ENCODE assay signal across 13 mouse cellular contexts in the genomic region with DNA sequence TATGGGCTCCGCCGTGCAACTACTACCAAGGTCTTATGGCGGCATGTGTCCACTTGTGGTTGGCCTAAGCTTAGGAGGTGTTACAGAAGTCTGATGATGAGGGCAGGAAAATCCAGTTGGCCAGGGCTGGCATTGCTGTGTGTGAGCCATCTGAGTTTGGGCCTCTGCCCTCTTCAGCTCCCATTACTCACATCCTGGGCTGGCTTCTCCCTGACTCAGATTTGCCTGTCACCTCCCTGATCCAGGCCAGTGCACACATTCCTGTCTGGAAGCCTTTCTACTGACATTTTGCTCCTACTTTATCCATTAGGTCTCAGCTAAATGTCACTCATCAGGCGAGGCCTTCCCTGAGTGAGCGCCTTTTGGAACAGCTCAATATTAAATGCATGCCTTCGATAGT. TPM values are rescaled to one million over a fixed set of nuclear protein-coding genes. Genes with fewer than 3 reads are reported as not detected.
DNase-seq lines count a peak whose midpoint lies in the region; ATAC-seq and TF ChIP-seq lines count a peak whose summit lies in the region.
"Had no signal": no experiment of that assay in that cellular context is flagged by ENCODE, and none has a peak within 500 bp of the region (broad histone marks: within the 10 kb centered on the region; RNA-seq: fewer than 3 reads in every experiment).

No protein-coding gene starts in this region.

- CTCF ChIA-PET in Patski (lab: Charles Lee) = no interaction called here

- H3K36me3 ChIP-seq in hindbrain, embryonic 16.5 days (ENCODE audit: control insufficient read depth, insufficient read depth, low read length) = no peaks in the 10 kb centered on the region
- H3K36me3 ChIP-seq in hindbrain, embryonic 10.5 days = no peaks in the 10 kb centered on the region
- H3K36me3 ChIP-seq in heart, embryonic 16.5 days (ENCODE audit: control insufficient read depth, insufficient read depth) = 0 out of 2 replicates have a peak, but pooled peaks cover 3% of the 10 kb centered on the region

- H3K9me3 ChIP-seq in hindbrain, embryonic 16.5 days (ENCODE audit: control insufficient read depth, low read length) = no peaks in the 10 kb centered on the region
- H3K9me3 ChIP-seq in hindbrain, embryonic 10.5 days = no peaks in the 10 kb centered on the region
- no peaks in the 10 kb centered on the region for H3K9me3 ChIP-seq in heart, embryonic 16.5 days (replicated peaks; ENCODE audit: control insufficient read depth, low read length)

- no peak for DNase-seq in hindbrain, embryonic 10.5 days (ENCODE audit: low spot score)
- peak; percentile 74 for DNase-seq in Patski (ENCODE audit: low read depth, low spot score)
- DNase-seq in gastrocnemius, adult 8-10 months (ENCODE audit: low spot score in 2 of 2) = peak; percentile 47 to 64
- DNase-seq in c-Kit-positive CD71-positive TER-119-positive erythroid progenitor cells, embryonic 14.5 days (ENCODE audit: low spot score) = no peak
- DNase-seq in spleen, postnatal 14 days (ENCODE audit: low spot score in 2 of 2) = no peak
- DNase-seq in right cerebral cortex, adult 2 months (ENCODE audit: low spot score in 2 of 2) = no peak
- DNase-seq: B cell, adult 2 months; kidney, adult 8-10 months; liver, postnatal 0 days; thymus, postnatal 36 days had no signal

- no peak overlapping the region for H3K27ac ChIP-seq in hindbrain, embryonic 16.5 days (ENCODE audit: low read depth, low read length)
- H3K27ac ChIP-seq in hindbrain, embryonic 10.5 days = no peak overlapping the region
- peak overlapping the region; percentile 96 for H3K27ac ChIP-seq in heart, embryonic 16.5 days (ENCODE audit: low read length)

- H3K4me2 ChIP-seq in hindbrain, embryonic 16.5 days (ENCODE audit: low read length) = no peak overlapping the region
- no peak overlapping the region for H3K4me2 ChIP-seq in heart, embryonic 16.5 days (ENCODE audit: low read depth, low read length)

- no peak overlapping the region for H3K9ac ChIP-seq in hindbrain, embryonic 16.5 days (ENCODE audit: low read depth, low read length)
- H3K9ac ChIP-seq in heart, embryonic 16.5 days (ENCODE audit: low read length) = no peak overlapping the region
- H3K9ac ChIP-seq: liver, postnatal 0 days had no signal

- H3K27me3 ChIP-seq in hindbrain, embryonic 16.5 days (replicated peaks; ENCODE audit: control insufficient read depth, insufficient read depth, low read length) = no peaks in the 10 kb centered on the region
- no peaks in the 10 kb centered on the region for H3K27me3 ChIP-seq in hindbrain, embryonic 10.5 days (ENCODE audit: insufficient read depth, poor library complexity, severe bottlenecking)
- no peaks in the 10 kb centered on the region for H3K27me3 ChIP-seq in Patski
- H3K27me3 ChIP-seq in heart, embryonic 16.5 days (ENCODE audit: control insufficient read depth, insufficient read depth, low read length) = no peaks in the 10 kb centered on the region

- 91% methylated on average over 6 of the region's 6 CpGs for WGBS in hindbrain, embryonic 16.5 days
- 93% methylated on average over 6 of the region's 6 CpGs for WGBS in hindbrain, embryonic 10.5 days
- 49% methylated on average over 6 of the region's 6 CpGs for WGBS in heart, embryonic 16.5 days

- H3K4me1 ChIP-seq in hindbrain, embryonic 16.5 days (ENCODE audit: control insufficient read depth, insufficient read depth, low read depth, low read length) = peaks cover 20% of the 10 kb centered on the region
- peaks cover 53% of the 10 kb centered on the region for H3K4me1 ChIP-seq in hindbrain, embryonic 10.5 days (replicated peaks)
- H3K4me1 ChIP-seq in heart, embryonic 16.5 days (ENCODE audit: control insufficient read depth, insufficient read depth, low read length) = peaks cover 72% of the 10 kb centered on the region

- POLR2A ChIA-PET in Patski (lab: Charles Lee) = no interaction called here

- no peak overlapping the region for H3K4me3 ChIP-seq in hindbrain, embryonic 16.5 days (ENCODE audit: low read length)
- H3K4me3 ChIP-seq in hindbrain, embryonic 10.5 days = no peak overlapping the region
- no peak overlapping the region for H3K4me3 ChIP-seq in heart, embryonic 16.5 days (ENCODE audit: low read length)

- TF ChIP-seq CTCF in Patski (IDR thresholded peaks at IDR 0.05) = no peak

- in situ Hi-C loops in Patski (cut with MboI; ENCODE audit: low pct_unique_long_range_greater_than_20kb) = loop anchor here (5.0 kb wide), 1 partner anchor 56 kb away; a partner anchor contains a TSS

- 0 out of 2 replicates have a peak, but pooled peaks have one; percentile 15 for ATAC-seq in hindbrain, embryonic 16.5 days
- ATAC-seq in Patski = peak; percentile 85
- ATAC-seq in heart, embryonic 16.5 days (replicated peaks; ENCODE audit: extremely low read depth, insufficient read depth, low FRiP score) = peak; percentile 56
- ATAC-seq: forebrain, embryonic 14.5 days; liver, postnatal 0 days had no signal

RNA-seq across cellular contexts. Expression of a gene that starts 57.5 kb away (rescaled TPM):
- 26.6 and 28.4 TPM in 2 replicates for polyA plus RNA-seq in hindbrain, embryonic 16.5 days (2015; fragmentation: Nextera tagmentation; extraction: Ambion mirVana)
- 8.4 and 11.6 TPM in 2 replicates for polyA plus RNA-seq in hindbrain, embryonic 10.5 days (2016; fragmentation: Nextera tagmentation; extraction: Ambion mirVana)
- polyA plus RNA-seq in Patski (2021) = 12.9 TPM
- 10 to 100 TPM in 1 of 4 experiments, 1 to 10 TPM in 3; 7.7 to 10.4 (median 8.8) TPM for total RNA-seq in gastrocnemius, adult 8-10 months (2022)
- 21.6 and 21.7 TPM in 2 replicates for polyA plus RNA-seq in heart, embryonic 16.5 days (2015; fragmentation: Nextera tagmentation; extraction: Ambion mirVana)

Comparison
In these comparisons a context has a peak if more than half of its experiments do, and no peak if none do; other contexts are left out.
1. ATAC-seq: peak in every context shown above with its lines; median percentile 85 in Patski; 56 in heart, embryonic 16.5 days; 15 in hindbrain, embryonic 16.5 days.
2. DNase-seq: peak in Patski (single experiment) and gastrocnemius, adult 8-10 months (2 of 2); none in hindbrain, embryonic 10.5 days (single experiment), c-Kit-positive CD71-positive TER-119-positive erythroid progenitor cells, embryonic 14.5 days (single experiment), spleen, postnatal 14 days (0 of 2) and right cerebral cortex, adult 2 months (0 of 2).